Mouse (Mus musculus): Measurements from ENCODE around the gene Gckr.

- TF ChIP-seq USF1 (IDR thresholded peaks at IDR 0.05; ENCODE audit: low read depth, low read length): no peak
- TF ChIP-seq CTCF (conservative IDR thresholded peaks at IDR 0.05 in 1 of 2, IDR thresholded peaks at IDR 0.05 in 1 of 2; ENCODE audit: low read depth in 2 of 2, low read length in 2 of 2): no peak
- no peak for TF ChIP-seq MEF2A (IDR thresholded peaks at IDR 0.05; ENCODE audit: borderline replicate concordance, low read depth, low read length)
- no peak for TF ChIP-seq SMC3 (IDR thresholded peaks at IDR 0.05; ENCODE audit: low read depth, low read length)
- TF ChIP-seq POLR2A (IDR thresholded peaks at IDR 0.05; ENCODE audit: low read depth, low read length): no peak
- no peak for TF ChIP-seq SIN3A (IDR thresholded peaks at IDR 0.05; ENCODE audit: low read length)
- no peak for TF ChIP-seq MYC (IDR thresholded peaks at IDR 0.05; ENCODE audit: low read depth, low read length)
- no peak for TF ChIP-seq MAX (IDR thresholded peaks at IDR 0.05; ENCODE audit: low read length)
- TF ChIP-seq POLR2AphosphoS2 (IDR thresholded peaks at IDR 0.05; ENCODE audit: low read depth, low read length): no peak
These were observed 39.6 kb upstream of the Gckr start for GRCm38 (mm10) chr5:31257616-31258015.

Data from CH12.LX (cell line).